Mouse (Mus musculus) embryonic facial prominence, embryonic 10.5 days (tissue): ENCODE results near the gene Fancm. TPM values are rescaled to one million over a fixed set of nuclear protein-coding genes. Genes with fewer than 3 reads are reported as not detected.

Experiments used
- DNase-seq: peaks from one replicate; pipeline ENCODE4 v3.0.0-alpha.2; 2017; ENCODE audit warnings: low spot score
- H3K27ac ChIP-seq: fragments of 300-500 bp; sonication (generic); replicated peaks from 2 replicates; pipeline ENCODE4 v1.5.1; 2016; ENCODE audit warnings: mild to moderate bottlenecking
- H3K27me3 ChIP-seq: fragments of 300-500 bp; sonication (generic); replicated peaks from 2 replicates; pipeline ENCODE4 v1.6.1; 2016; ENCODE audit warnings: low read depth, mild to moderate bottlenecking; ENCODE audit not compliant: poor library complexity, severe bottlenecking
- H3K36me3 ChIP-seq: fragments of 300-500 bp; sonication (generic); replicated peaks from 2 replicates; pipeline ENCODE4 v1.6.1; 2016; ENCODE audit warnings: mild to moderate bottlenecking, moderate library complexity
- H3K4me1 ChIP-seq: fragments of 300-500 bp; sonication (generic); 2 replicates; pipeline ENCODE4 v1.6.1; 2016
- H3K4me3 ChIP-seq: fragments of 300-500 bp; sonication (generic); 2 replicates; pipeline ENCODE4 v1.5.1; 2016; ENCODE audit warnings: mild to moderate bottlenecking, moderate library complexity
- H3K9me3 ChIP-seq: fragments of 300-500 bp; sonication (generic); 2 replicates; pipeline ENCODE4 v1.6.1; 2016; ENCODE audit warnings: mild to moderate bottlenecking
- WGBS: fragments of 180-500 bp; shearing (Covaris S2); methylation state at CpG from one replicate; pipeline ENCODE4 v1.1.7; 2016; 5-methylcytosine and 5-hydroxymethylcytosine counted together
- polyA plus RNA-seq: library from polyadenylated mRNA; unstranded; fragments of >200 nt; fragmentation: Nextera tagmentation; extraction: Ambion mirVana; gene quantifications from 2 replicates; pipeline ENCODE4 v1.2.1, GENCODE M21; 2016

Fancm gene
- 13.4 and 15.7 TPM in 2 replicates for polyA plus RNA-seq

DNA sequence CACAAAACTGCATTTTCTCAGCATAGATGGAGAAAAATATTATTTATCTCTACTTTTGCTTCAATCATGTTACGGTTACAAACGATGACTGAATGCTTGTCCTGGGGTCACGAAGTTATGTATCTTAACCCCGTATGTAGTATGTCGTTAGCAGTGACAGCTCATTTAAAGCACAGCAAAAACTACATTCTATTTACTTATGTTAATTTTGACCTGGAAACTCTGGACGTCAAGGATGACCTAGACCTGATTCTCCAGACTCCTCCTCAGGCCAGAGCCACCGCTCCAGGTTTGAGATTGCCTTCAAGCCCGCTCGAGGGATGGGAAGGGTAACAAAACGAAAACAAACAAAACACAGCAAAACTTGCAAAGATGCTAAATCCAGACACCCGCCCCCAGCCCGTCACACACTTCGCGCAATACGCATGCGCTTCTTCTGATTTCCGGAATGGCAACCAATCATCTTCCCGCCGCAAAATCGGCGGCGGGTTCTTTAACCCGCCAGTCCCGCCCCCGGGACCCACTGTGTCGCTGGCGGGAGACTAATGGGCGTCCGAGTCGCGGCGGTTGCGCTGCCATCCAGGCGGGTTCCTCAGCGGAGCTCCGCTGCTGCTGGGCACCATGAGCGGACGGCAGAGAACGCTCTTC, at the start of gene Fancm:
Fancm (plus strand) TSS at position 519 of the 648 bp plus-strand sequence.
- Histone ChIP-seq H3K9me3 (no peaks in the 10 kb centered on the region), H3K4me3 (peak within 1 kb of the TSS; percentile 93), H3K4me1 (peaks cover 27% of the 10 kb centered on the region), H3K36me3 (peaks cover 40% of the 10 kb centered on the region), H3K27me3 (no peaks in the 10 kb centered on the region), H3K27ac (peak within 1 kb of the TSS; percentile 95)
- peak; percentile 92 for DNase-seq
- 2% methylated on average over 39 of the region's 39 CpGs for WGBS

GRCm38 (mm10) chr12:65035839-65036189, 39.6 kb upstream of the Fancm start:
- Histone ChIP-seq H3K36me3 (0 out of 2 replicates have a peak, but pooled peaks cover 4% of the 10 kb centered on the region), H3K27ac (peak overlapping the region; percentile 97; the same call in 1 of the 2 replicates), H3K4me1 (peaks cover 20% of the 10 kb centered on the region), H3K27me3 (no peaks in the 10 kb centered on the region), H3K9me3 (no peaks in the 10 kb centered on the region), H3K4me3 (peak overlapping the region; percentile 92)
- 47% methylated on average over 8 of the region's 8 CpGs for WGBS
- DNase-seq = no peak

DNA sequence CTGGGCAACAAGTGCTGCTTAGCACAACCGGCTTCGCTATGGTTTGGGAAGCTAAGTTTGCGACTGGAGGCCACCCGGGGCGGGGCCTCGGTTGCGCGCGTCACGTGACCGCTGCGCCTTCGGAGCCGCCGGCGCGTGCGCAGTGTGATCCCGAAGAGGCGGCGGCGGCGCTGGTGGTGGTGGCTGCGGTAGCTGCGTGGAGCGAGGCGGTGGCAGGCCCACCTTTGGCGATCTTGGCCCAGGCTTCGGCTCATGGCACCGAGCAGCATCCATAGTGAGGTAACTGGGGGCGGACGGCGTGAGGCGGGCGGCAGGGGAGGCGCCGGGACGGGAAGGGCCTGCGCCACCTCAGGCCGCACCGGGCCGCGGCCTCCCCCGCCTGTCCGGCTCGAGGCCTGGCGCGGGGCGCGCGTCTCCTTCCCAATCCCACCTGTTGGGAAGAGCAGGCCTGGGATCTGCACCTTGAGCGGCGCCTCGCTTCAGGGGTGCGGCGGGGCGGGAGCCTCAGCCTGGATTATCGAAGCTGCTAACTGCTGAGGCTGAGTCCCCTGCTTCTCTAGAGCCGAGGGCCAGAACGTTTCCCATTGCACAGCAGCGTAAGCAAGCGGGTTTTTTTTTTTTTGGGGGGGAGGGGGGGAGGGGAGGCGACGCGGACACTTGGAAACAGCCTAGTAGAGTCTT, 39.1 kb upstream of the Fancm start, which contains the start of gene Prpf39:
Prpf39 (plus strand) TSS at position 144 of the 681 bp plus-strand sequence.
- Histone ChIP-seq H3K4me1 (peaks cover 20% of the 10 kb centered on the region), H3K27ac (peak within 1 kb of the TSS; percentile 97), H3K27me3 (no peaks in the 10 kb centered on the region), H3K9me3 (no peaks in the 10 kb centered on the region), H3K4me3 (peak within 1 kb of the TSS; percentile 92), H3K36me3 (0 out of 2 replicates have a peak, but pooled peaks cover 6% of the 10 kb centered on the region)
- peak; percentile 92 for DNase-seq
- under 1% methylated on average over 65 of the region's 65 CpGs for WGBS

DNA sequence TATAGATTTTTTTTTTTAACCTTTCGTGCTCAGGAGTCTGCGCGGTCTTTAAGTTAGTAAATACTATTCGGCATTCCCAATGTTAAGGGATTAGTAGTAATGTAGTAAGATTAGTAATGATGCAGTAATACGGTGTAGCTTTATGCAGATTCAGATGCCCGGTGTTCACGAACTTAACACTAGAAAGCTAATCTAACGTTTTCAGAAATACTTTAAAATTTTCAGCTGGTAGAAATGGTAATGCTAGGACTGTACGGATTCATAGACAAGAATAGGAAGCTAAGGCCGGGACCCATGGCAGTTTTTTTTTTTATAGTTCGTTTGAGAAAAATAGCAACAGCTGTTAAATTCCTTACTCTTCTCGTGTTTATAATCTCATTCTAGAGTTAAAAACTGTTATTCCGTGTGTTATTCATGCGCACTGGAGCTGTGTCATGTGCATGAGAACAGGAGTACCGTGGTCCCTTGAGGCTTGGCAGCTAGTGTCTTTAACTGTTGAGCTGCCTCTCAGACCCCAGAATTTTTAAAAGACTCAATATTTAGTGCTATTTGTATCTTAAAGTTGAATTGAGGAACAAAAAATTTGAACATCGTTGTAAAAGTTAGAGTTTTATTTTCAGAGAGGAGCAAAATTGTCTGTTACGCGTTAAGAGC, 38.4 kb upstream of the Fancm start:
- Histone ChIP-seq H3K4me1 (peaks cover 20% of the 10 kb centered on the region), H3K4me3 (peak overlapping the region; percentile 92), H3K9me3 (no peaks in the 10 kb centered on the region), H3K36me3 (peaks cover 11% of the 10 kb centered on the region), H3K27ac (peak overlapping the region; percentile 97), H3K27me3 (no peaks in the 10 kb centered on the region)
- 21% methylated on average over 18 of the region's 18 CpGs for WGBS
- no peak for DNase-seq

DNA sequence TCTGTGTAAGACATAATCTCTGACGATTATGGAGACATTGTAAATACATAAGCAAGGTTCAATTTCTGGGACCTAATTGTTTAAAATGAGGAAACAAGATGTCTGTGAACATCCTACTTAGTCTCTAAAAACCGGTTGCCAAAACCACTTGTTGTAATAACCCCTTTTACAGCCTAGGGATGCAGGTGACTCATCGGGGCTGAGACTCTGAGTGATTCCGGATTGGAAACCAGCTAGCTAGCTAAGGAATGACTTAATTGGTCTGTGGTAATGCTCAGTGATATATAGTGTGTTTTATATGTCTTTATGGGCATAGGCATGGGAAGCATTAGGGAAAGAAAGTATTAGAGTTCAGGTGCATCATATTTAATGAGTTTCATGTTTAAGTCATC, 37.9 kb upstream of the Fancm start:
- peak overlapping the region; percentile 92 for H3K4me3 ChIP-seq
- no peak overlapping the region for H3K27ac ChIP-seq
- no peak for DNase-seq
- 59% methylated on average over 4 of the region's 4 CpGs for WGBS
- no peaks in the 10 kb centered on the region for H3K9me3 ChIP-seq
- peaks cover 17% of the 10 kb centered on the region for H3K36me3 ChIP-seq
- no peaks in the 10 kb centered on the region for H3K27me3 ChIP-seq
- H3K4me1 ChIP-seq = peaks cover 20% of the 10 kb centered on the region

GRCm38 (mm10) chr12:65048799-65049198, 26.6 kb upstream of the Fancm start:
- H3K4me3 ChIP-seq = no peak overlapping the region
- H3K4me1 ChIP-seq = no peaks in the 10 kb centered on the region
- DNase-seq = no peak
- H3K9me3 ChIP-seq = no peaks in the 10 kb centered on the region
- no peaks in the 10 kb centered on the region for H3K27me3 ChIP-seq
- H3K27ac ChIP-seq = no peak overlapping the region
- peaks cover 89% of the 10 kb centered on the region for H3K36me3 ChIP-seq

DNA sequence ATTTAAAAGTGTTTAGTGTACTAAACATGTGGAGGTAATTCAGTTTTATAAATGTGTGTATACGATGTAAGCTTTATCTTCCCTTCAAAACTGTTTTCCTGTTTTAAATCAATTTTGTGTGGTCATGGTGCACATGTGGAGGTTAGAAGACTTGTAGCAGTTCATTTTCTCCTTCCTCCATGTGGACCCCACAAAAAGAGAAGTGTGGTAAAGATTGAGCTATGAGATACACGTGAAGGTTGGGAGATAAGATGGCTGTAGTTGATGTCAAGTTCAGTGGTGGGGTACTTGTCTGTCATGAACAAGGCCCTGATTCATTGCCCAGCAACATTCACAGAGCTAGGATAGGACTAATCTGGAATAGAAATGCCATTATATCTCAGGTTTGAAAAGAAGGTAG, 17.2 kb upstream of the Fancm start:
- Histone ChIP-seq H3K27me3 (no peaks in the 10 kb centered on the region), H3K4me3 (no peak overlapping the region), H3K4me1 (no peaks in the 10 kb centered on the region), H3K27ac (no peak overlapping the region), H3K9me3 (no peaks in the 10 kb centered on the region), H3K36me3 (peaks cover 98% of the 10 kb centered on the region)
- no peak for DNase-seq
- WGBS = 89% methylated on average over 2 of the region's 2 CpGs

- Histone ChIP-seq H3K36me3 (peaks cover 98% of the 10 kb centered on the region), H3K27ac (no peak overlapping the region), H3K4me3 (no peak overlapping the region), H3K4me1 (no peaks in the 10 kb centered on the region), H3K27me3 (no peaks in the 10 kb centered on the region), H3K9me3 (no peaks in the 10 kb centered on the region)
- no peak for DNase-seq
These were observed 14.3 kb upstream of the Fancm start for GRCm38 (mm10) chr12:65061082-65061481.

GRCm38 (mm10) chr12:65065241-65065640, 10.2 kb upstream of the Fancm start:
- 73% methylated on average over 2 of the region's 2 CpGs for WGBS
- no peaks in the 10 kb centered on the region for H3K27me3 ChIP-seq
- DNase-seq = no peak
- H3K36me3 ChIP-seq = peaks cover 96% of the 10 kb centered on the region
- no peaks in the 10 kb centered on the region for H3K9me3 ChIP-seq
- no peaks in the 10 kb centered on the region for H3K4me1 ChIP-seq
- H3K27ac ChIP-seq = no peak overlapping the region
- H3K4me3 ChIP-seq = no peak overlapping the region

GRCm38 (mm10) chr12:65066234-65066633, 9.2 kb upstream of the Fancm start:
- Histone ChIP-seq H3K27me3 (no peaks in the 10 kb centered on the region), H3K4me1 (no peaks in the 10 kb centered on the region), H3K36me3 (peaks cover 92% of the 10 kb centered on the region), H3K9me3 (no peaks in the 10 kb centered on the region), H3K4me3 (no peak overlapping the region), H3K27ac (no peak overlapping the region)
- 80% methylated on average over 3 of the region's 3 CpGs for WGBS
- DNase-seq = no peak

DNA sequence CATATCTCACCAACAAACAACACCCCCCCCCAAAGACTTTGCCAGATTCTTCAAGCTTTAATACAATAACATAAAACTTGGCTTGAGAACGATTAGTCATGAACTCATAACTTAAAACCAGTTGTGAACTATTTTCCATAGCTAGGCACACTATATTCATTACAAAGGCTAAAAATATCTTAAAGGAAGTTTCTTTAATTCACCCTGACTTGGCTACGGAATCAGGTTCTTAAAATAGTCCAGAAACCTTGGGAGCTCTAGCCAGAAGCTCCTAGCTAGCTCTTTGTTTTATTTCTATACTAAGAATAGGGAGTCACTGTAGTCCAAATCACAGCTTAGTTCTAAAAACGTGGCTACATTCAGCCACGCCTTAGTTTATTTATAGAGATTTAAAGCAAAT, 7.0 kb upstream of the Fancm start:
- no peak for DNase-seq
- no peak overlapping the region for H3K4me3 ChIP-seq
- H3K36me3 ChIP-seq = peaks cover 78% of the 10 kb centered on the region
- H3K9me3 ChIP-seq = no peaks in the 10 kb centered on the region
- H3K27me3 ChIP-seq = no peaks in the 10 kb centered on the region
- H3K4me1 ChIP-seq = 0 out of 2 replicates have a peak, but pooled peaks cover 4% of the 10 kb centered on the region
- 87% methylated on average over 4 of the region's 4 CpGs for WGBS
- no peak overlapping the region for H3K27ac ChIP-seq

DNA sequence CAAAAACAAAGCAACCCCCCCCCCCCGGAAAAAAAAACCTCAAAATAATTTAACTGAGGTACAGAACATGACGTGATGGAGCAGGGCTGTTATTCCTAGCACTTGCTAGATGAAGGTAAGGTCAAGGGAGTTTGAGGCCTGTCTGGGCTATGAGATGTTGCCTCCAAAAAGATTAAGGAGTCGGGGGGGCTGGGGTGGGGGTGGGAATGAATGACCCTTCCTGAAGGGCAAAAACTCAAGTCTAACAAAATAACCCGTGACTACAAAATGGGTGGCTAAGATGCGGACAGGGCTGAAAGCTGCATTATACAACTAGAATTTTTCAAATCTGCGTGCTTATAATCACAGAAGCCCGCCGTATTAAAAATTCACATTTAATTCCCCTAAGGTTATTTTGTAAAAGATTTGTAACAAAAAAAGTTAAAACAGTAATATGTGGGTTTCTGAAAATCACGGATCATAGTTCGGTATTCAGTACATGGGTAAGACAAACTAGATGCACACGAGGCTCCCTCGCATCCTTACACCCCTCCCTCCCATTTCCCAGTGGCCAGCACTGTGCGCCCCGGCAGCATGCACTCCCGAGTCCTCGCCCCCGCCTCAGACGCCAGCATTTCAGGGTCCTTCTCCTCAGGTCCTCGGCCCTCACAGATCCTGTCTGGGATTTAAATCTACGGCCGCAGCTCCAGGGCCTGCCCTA, 2.3 kb upstream of the Fancm start:
- Histone ChIP-seq H3K9me3 (no peaks in the 10 kb centered on the region), H3K4me1 (peaks cover 27% of the 10 kb centered on the region), H3K4me3 (peak overlapping the region; percentile 93), H3K27me3 (no peaks in the 10 kb centered on the region), H3K27ac (peak overlapping the region; percentile 95), H3K36me3 (peaks cover 38% of the 10 kb centered on the region)
- no peak for DNase-seq
- 6% methylated on average over 21 of the region's 21 CpGs for WGBS
